Mouse (Mus musculus) neural tube, embryonic 14.5 days (tissue): ENCODE data around the gene Mrpl34. TPM values are rescaled to one million over a fixed set of nuclear protein-coding genes. Genes with fewer than 3 reads are reported as not detected.

Experiments
- ATAC-seq: fragments of 200-750 bp; cut with Nextera tagmentation; 2 replicates; pipeline ENCODE4 v1.8.0; 2017; ENCODE audit warnings: low read depth, mild to moderate bottlenecking, moderate TSS enrichment, moderate library complexity
- H3K27ac ChIP-seq: fragments of 300-500 bp; sonication (generic); 2 replicates; pipeline ENCODE4 v1.5.1; 2014; ENCODE audit warnings: low read depth, mild to moderate bottlenecking, control low read depth, low read length, moderate library complexity, mixed read lengths
- H3K27me3 ChIP-seq: fragments of 300-500 bp; sonication (generic); 2 replicates; pipeline ENCODE4 v1.6.1; 2014; ENCODE audit warnings: low read length; ENCODE audit not compliant: control insufficient read depth, insufficient read depth
- H3K36me3 ChIP-seq: fragments of 300-500 bp; sonication (generic); 2 replicates; pipeline ENCODE4 v1.6.1; 2014; ENCODE audit warnings: low read length, mixed read lengths; ENCODE audit not compliant: control insufficient read depth, insufficient read depth
- H3K4me1 ChIP-seq: fragments of 300-500 bp; sonication (generic); 2 replicates; pipeline ENCODE4 v1.6.1; 2014; ENCODE audit warnings: low read length; ENCODE audit not compliant: control insufficient read depth, insufficient read depth
- H3K4me2 ChIP-seq: fragments of 300-500 bp; sonication (generic); 2 replicates; pipeline ENCODE4 v1.6.1; 2014; ENCODE audit warnings: mild to moderate bottlenecking, low read depth, low read length, control low read depth
- H3K4me3 ChIP-seq: fragments of 300-500 bp; sonication (generic); 2 replicates; pipeline ENCODE4 v1.5.1; 2014; ENCODE audit warnings: low read depth, low read length, control low read depth, mixed read lengths
- H3K9ac ChIP-seq: fragments of 300-500 bp; sonication (generic); replicated peaks from 2 replicates; pipeline ENCODE4 v1.6.1; 2014; ENCODE audit warnings: low read depth, mild to moderate bottlenecking, control low read depth, low read length, mixed read lengths
- H3K9me3 ChIP-seq: fragments of 300-500 bp; sonication (generic); 2 replicates; pipeline ENCODE4 v1.6.1; 2016; ENCODE audit warnings: low read length; ENCODE audit not compliant: control insufficient read depth
- WGBS: fragments of 180-500 bp; shearing (Covaris S2); extraction: QIAGEN DNeasy Blood & Tissue Kit; methylation state at CpG from one replicate; pipeline ENCODE4 v1.1.7; 2014; 5-methylcytosine and 5-hydroxymethylcytosine counted together
- polyA plus RNA-seq: library from polyadenylated mRNA; unstranded; fragments of >200 nt; fragmentation: Nextera tagmentation; extraction: Ambion mirVana; gene quantifications from 2 replicates; pipeline ENCODE4 v1.2.1, GENCODE M21; 2014

Mrpl34 gene
- polyA plus RNA-seq, 1 experiment from 2014 or later: 186 TPM

DNA sequence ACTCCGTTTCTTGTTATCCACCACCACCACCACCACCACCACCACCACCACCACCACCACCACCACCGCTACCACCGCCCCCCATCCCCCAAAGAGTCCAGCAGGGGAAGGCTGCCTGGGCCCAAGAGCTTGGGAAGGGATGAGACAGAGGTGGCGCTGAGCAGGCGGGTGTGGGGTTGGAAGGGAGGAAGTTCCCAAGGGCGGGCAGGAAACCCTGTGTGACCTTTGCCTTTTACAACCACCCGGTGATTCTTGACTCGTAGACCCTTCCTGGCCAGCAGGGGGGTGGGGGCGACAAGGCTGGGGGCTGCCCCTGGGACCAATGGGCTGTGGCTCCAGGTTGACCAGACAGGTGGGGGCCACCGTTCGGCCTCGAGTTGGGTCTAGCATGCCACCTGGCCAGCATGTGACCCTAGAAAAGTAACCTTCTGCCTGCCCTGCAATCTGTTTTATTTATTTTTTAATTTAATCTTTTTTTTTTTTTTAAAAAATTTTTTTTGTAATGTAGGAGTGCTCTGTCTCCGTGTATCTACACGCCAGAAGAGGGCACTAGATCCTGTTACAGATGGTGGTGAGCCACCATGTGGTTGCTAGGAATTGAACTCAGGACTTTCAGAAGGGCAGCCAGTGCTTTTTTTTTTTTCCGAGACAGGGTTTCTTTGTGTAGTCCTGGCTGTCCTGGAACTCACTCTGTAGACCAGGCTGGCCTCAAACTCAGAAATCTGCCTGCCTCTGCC, 48.4 kb downstream of the Mrpl34 start:
- 65% methylated on average over 12 of the region's 15 CpGs for WGBS
- no peak overlapping the region for H3K9ac ChIP-seq
- H3K36me3 ChIP-seq: no peaks in the 10 kb centered on the region
- no peak for ATAC-seq
- H3K4me1 ChIP-seq: no peaks in the 10 kb centered on the region
- H3K9me3 ChIP-seq: no peaks in the 10 kb centered on the region
- H3K27me3 ChIP-seq: peaks cover 7% of the 10 kb centered on the region
- H3K4me3 ChIP-seq: no peak overlapping the region
- no peak overlapping the region for H3K4me2 ChIP-seq
- H3K27ac ChIP-seq: no peak overlapping the region

DNA sequence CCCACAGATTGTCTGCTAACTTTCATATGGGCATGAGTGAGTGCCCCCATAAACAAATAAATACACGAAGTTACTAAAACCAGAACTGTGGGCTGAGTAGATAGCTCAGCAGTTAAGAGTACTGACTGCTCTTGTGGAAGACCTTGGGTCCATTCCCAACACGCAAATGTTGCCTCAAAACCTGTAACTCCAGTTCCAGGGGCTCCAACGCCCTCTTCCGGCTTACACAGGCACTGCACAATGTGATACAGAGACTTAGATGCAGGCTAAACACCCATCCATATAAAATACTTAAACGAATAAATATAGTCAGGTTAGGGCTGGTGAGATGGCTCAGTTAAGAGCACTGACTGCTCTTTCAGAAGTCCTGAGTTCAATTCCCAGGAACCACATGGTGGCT, 50.3 kb downstream of the Mrpl34 start:
- no peak overlapping the region for H3K9ac ChIP-seq
- H3K4me2 ChIP-seq: no peak overlapping the region
- no peaks in the 10 kb centered on the region for H3K36me3 ChIP-seq
- H3K4me3 ChIP-seq: no peak overlapping the region
- no peaks in the 10 kb centered on the region for H3K9me3 ChIP-seq
- no peak for ATAC-seq
- WGBS: 74% methylated on average over 5 of the region's 5 CpGs
- H3K27me3 ChIP-seq: no peaks in the 10 kb centered on the region
- H3K27ac ChIP-seq: no peak overlapping the region
- no peaks in the 10 kb centered on the region for H3K4me1 ChIP-seq

Other genes with a start within 250 kb of the Mrpl34 start
- gene Myo9b, start 192.2 kb upstream of the Mrpl34 start, polyA plus RNA-seq: 16.0 and 16.4 TPM in 2 replicates
- gene Haus8, start 192.0 kb upstream of the Mrpl34 start, polyA plus RNA-seq: 55.8 and 59.3 TPM in 2 replicates
- 115 and 130 TPM in 2 replicates for gene Use1, start 98.1 kb upstream of the Mrpl34 start, polyA plus RNA-seq
- 4.8 and 4.9 TPM in 2 replicates for gene Ocel1, start 93.7 kb upstream of the Mrpl34 start, polyA plus RNA-seq
- gene Nr2f6, start 83.0 kb upstream of the Mrpl34 start, polyA plus RNA-seq: 22.3 and 32.8 TPM in 2 replicates
- 3.2 and 5.0 TPM in 2 replicates for gene Ushbp1, start 69.2 kb upstream of the Mrpl34 start, polyA plus RNA-seq
- 90.9 and 96.5 TPM in 2 replicates for gene Babam1, start 68.1 kb upstream of the Mrpl34 start, polyA plus RNA-seq
- 1.9 and 2.7 TPM in 2 replicates for gene Ankle1, start 58.9 kb upstream of the Mrpl34 start, polyA plus RNA-seq
- 101 and 104 TPM in 2 replicates for gene Abhd8, start 1.3 kb upstream of the Mrpl34 start, polyA plus RNA-seq
- gene Dda1, start 4.2 kb downstream of the Mrpl34 start, polyA plus RNA-seq: 236 and 251 TPM in 2 replicates
- gene Ano8, start 21.0 kb downstream of the Mrpl34 start, polyA plus RNA-seq: 6.9 and 8.4 TPM in 2 replicates
- gene Gtpbp3, start 23.1 kb downstream of the Mrpl34 start, polyA plus RNA-seq: 5.5 and 5.9 TPM in 2 replicates
- 5.4 and 9.8 TPM in 2 replicates for gene Plvap, start 46.8 kb downstream of the Mrpl34 start, polyA plus RNA-seq
- 0.14 TPM in 1 of 2 replicates, not detected in the other for gene Ccdc194, start 60.8 kb downstream of the Mrpl34 start, polyA plus RNA-seq
- 0.27 and 6.0 TPM in 2 replicates for gene Bst2, start 72.5 kb downstream of the Mrpl34 start, polyA plus RNA-seq
- gene Mvb12a, start 78.0 kb downstream of the Mrpl34 start, polyA plus RNA-seq: 69.0 and 70.6 TPM in 2 replicates
- not detected in 2 replicates for gene Tmem221, start 93.9 kb downstream of the Mrpl34 start, polyA plus RNA-seq
- not detected in 2 replicates for gene Nxnl1, start 101.6 kb downstream of the Mrpl34 start, polyA plus RNA-seq
- gene Slc27a1, start 103.9 kb downstream of the Mrpl34 start, polyA plus RNA-seq: 61.0 and 70.0 TPM in 2 replicates
- 239 and 259 TPM in 2 replicates for gene Pgls, start 127.2 kb downstream of the Mrpl34 start, polyA plus RNA-seq
- gene Fam129c, start 132.7 kb downstream of the Mrpl34 start, polyA plus RNA-seq: 7.5 and 9.3 TPM in 2 replicates
- gene Colgalt1, start 146.0 kb downstream of the Mrpl34 start, polyA plus RNA-seq: 71.9 and 78.5 TPM in 2 replicates
- gene Unc13a, start 206.8 kb downstream of the Mrpl34 start, polyA plus RNA-seq: 17.8 and 20.6 TPM in 2 replicates
- gene Jak3, start 211.3 kb downstream of the Mrpl34 start, polyA plus RNA-seq: 2.8 and 4.1 TPM in 2 replicates
- 0.55 and 1.0 TPM in 2 replicates for gene Insl3, start 224.3 kb downstream of the Mrpl34 start, polyA plus RNA-seq
- gene B3gnt3, start 236.8 kb downstream of the Mrpl34 start, polyA plus RNA-seq: 0.11 and 0.53 TPM in 2 replicates